Mouse (Mus musculus): ENCODE results near the gene Metap1d. TPM values are rescaled to one million over a fixed set of nuclear protein-coding genes. Genes with fewer than 3 reads are reported as not detected.

Metap1d gene
- total and polyA plus RNA-seq, 3 experiments = 19.5 to 28.5 TPM; not detected in 1

DNA sequence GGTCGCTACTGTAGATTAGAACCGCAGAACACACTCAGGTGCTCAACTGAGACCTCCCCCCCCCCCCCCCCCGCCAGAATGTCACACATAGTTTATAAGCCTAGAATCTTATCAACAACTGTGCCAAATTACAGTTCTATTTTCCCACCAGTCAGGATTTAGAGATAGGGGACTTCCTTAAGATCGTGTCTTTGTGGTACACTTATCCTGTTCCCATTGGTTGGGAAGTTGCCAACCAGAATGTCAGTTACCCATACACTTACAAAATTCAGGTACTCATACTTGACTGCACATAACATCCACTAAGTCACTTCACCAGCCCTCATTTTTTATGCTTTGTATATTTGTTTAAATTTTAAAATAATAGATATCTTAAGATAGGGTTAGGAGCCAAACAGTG lies 17.6 kb upstream of the Metap1d start (continued):
- TF ChIP-seq CTCF (IDR thresholded peaks at IDR 0.05 in 2 of 3, conservative IDR thresholded peaks at IDR 0.05 in 1 of 3; ENCODE audit: control insufficient read depth in 1 of 3, insufficient read depth in 1 of 3, low read depth in 2 of 3, low read length in 3 of 3, poor library complexity in 1 of 3, severe bottlenecking in 1 of 3) = no peak
- TF ChIP-seq ZKSCAN1 (IDR thresholded peaks at IDR 0.05; ENCODE audit: low read depth, low read length) = no peak
- no peak for TF ChIP-seq TAL1 (IDR thresholded peaks at IDR 0.05; ENCODE audit: low read length)
- TF ChIP-seq POLR2A (IDR thresholded peaks at IDR 0.05; ENCODE audit: control insufficient read depth in 1 of 2, insufficient read depth in 1 of 2, low read depth in 1 of 2, low read length in 2 of 2, poor library complexity in 1 of 2) = no peak
- no peak for TF ChIP-seq CHD2 (IDR thresholded peaks at IDR 0.05; ENCODE audit: low read length)
- TF ChIP-seq MAX (IDR thresholded peaks at IDR 0.05; ENCODE audit: low read length) = no peak
- no peak for TF ChIP-seq SMC3 (IDR thresholded peaks at IDR 0.05; ENCODE audit: low read depth, low read length)

DNA sequence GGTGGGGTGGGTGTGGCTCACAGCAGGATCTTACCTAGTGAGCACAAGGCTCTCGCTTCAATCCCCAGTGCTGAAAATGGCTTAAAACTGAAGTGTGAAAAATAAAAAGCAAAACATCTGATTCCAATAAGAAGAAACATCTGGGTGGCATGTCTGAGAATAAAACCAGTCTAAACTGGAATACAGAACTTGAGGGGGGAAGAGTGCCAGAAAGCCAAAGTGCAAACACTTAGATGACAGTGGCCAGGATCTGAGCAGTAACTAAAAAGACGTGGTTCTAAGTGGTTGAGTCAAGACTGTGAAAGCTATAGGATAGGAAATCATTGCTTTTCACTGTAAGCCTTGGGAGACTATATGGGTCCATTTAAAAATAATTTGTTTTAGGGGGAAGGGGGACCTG lies 9.7 kb upstream of the Metap1d start:
- Histone ChIP-seq H3K9ac (ENCODE audit: control insufficient read depth, low read depth, low read length, poor library complexity, severe bottlenecking) (no peak overlapping the region), H3K27ac (ENCODE audit: control insufficient read depth, low read depth, low read length) (no peak overlapping the region), H3K4me3 (ENCODE audit: control insufficient read depth in 1 of 2, insufficient read depth in 1 of 2, low read depth in 2 of 2, low read length in 2 of 2) (no peak overlapping the region), H3K27me3 (ENCODE audit: control insufficient read depth in 1 of 2, insufficient read depth in 2 of 2, low read length in 2 of 2) (no peaks in the 10 kb centered on the region), H3K4me1 (ENCODE audit: control insufficient read depth in 1 of 2, insufficient read depth in 2 of 2, low read length in 2 of 2) (no peaks in the 10 kb centered on the region), H3K36me3 (ENCODE audit: control insufficient read depth in 1 of 2, insufficient read depth in 2 of 2, low read length in 2 of 2) (peaks cover 0 to 6% of the 10 kb centered on the region in 2 experiments; a peak in 1 of 4 replicates), H3K9me3 (replicated peaks; ENCODE audit: insufficient read depth, low read length) (no peaks in the 10 kb centered on the region), H3K79me2 (ENCODE audit: control insufficient read depth, insufficient read depth, low read length, poor library complexity) (no peaks in the 10 kb centered on the region)
- DNase-seq (ENCODE audit: low read depth, low spot score) = no peak
- TF ChIP-seq USF1 (IDR thresholded peaks at IDR 0.05; ENCODE audit: low read depth, low read length) (no peak), SMC3 (IDR thresholded peaks at IDR 0.05; ENCODE audit: low read depth, low read length) (no peak), NELFE (IDR thresholded peaks at IDR 0.05; ENCODE audit: low read depth, low read length) (no peak), ETS1 (IDR thresholded peaks at IDR 0.05; ENCODE audit: low read depth, low read length) (no peak), TBP (IDR thresholded peaks at IDR 0.05; ENCODE audit: low read depth, low read length) (no peak), POLR2AphosphoS2 (IDR thresholded peaks at IDR 0.05; ENCODE audit: low read length) (no peak), MYB (IDR thresholded peaks at IDR 0.05; ENCODE audit: low read depth, low read length) (no peak), MAZ (IDR thresholded peaks at IDR 0.05; ENCODE audit: low read depth, low read length) (no peak), KAT2A (conservative IDR thresholded peaks at IDR 0.05; ENCODE audit: low read depth, low read length) (no peak), ELF1 (IDR thresholded peaks at IDR 0.05; ENCODE audit: low read depth, low read length) (no peak), MEF2A (IDR thresholded peaks at IDR 0.05; ENCODE audit: extremely low read depth, insufficient replicate concordance, low read depth, low read length, poor library complexity, severe bottlenecking) (no peak), USF2 (IDR thresholded peaks at IDR 0.05; ENCODE audit: borderline replicate concordance in 1 of 2, insufficient read depth in 1 of 2, low read depth in 1 of 2, low read length in 2 of 2) (no peak), E2F4 (IDR thresholded peaks at IDR 0.05; ENCODE audit: borderline replicate concordance, low read depth, low read length) (no peak), CHD1 (IDR thresholded peaks at IDR 0.05; ENCODE audit: low read depth, low read length) (no peak)

All from MEL (cell line).